Mouse (Mus musculus): ENCODE measurements at regions not wholly inside any gene's neighbourhood (a gene's known extent, or its start where the extent isn't known, plus 50 kb on each side); places are given as distances from the start of the nearest gene placed in this dataset.

DNA sequence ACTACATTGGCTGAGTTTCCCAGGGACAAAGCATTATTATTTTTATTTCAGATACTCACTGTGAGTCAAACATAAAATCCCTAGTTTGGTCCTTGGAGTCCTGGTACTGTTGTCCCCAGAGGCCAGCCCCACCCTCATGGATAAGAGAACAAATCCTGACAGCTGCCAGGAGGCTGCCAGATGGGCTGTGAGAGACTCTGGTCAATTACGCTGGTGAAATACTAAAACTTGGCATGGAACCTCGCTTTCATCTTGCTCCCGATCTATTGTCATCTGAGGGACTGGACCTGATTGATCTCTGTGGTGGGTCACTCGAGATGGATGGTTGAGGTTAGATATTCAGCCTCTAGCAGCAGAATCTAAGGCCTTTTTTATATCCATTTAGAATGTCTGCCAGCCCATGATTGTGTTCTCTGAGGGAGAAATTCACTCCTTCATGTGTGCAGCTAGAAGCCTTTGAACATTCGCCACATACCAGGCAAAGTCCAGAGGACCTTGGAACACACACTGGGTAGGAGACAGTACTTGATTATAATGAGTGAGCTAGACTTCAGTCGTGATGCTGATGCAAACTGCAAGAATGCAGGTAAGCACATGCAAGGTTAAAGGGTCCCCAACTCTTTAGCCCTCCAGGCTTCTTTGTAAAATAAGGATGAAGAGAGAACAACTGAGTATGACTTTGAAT is 95.4 kb upstream of the Sox11 start:
- no peak for DNase-seq (ENCODE audit: low read depth, low spot score)
- WGBS = 47% methylated on average over 6 of the region's 6 CpGs

DNA sequence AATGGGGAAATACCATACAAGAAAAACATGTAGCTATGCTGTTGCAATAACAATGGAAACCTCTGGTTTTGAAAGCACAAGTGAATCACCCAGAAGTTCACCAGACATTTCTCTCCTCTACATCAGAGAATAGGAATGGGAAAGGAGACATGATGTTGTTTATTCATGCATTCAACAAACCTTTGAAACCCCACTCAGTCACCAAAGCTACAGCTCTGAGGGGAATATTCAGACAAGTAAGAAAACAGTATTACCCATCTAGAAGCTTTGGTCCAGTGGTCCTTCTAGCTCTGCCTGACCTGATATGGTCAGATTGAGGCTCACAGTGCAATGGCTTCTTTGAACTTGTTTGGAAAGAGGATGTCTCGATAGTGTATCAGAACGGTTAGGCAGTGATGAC is 89.0 kb upstream of the Sox11 start:
- WGBS = 64% methylated on average over 2 of the region's 2 CpGs
- no peak for DNase-seq (ENCODE audit: low read depth, low spot score)

DNA sequence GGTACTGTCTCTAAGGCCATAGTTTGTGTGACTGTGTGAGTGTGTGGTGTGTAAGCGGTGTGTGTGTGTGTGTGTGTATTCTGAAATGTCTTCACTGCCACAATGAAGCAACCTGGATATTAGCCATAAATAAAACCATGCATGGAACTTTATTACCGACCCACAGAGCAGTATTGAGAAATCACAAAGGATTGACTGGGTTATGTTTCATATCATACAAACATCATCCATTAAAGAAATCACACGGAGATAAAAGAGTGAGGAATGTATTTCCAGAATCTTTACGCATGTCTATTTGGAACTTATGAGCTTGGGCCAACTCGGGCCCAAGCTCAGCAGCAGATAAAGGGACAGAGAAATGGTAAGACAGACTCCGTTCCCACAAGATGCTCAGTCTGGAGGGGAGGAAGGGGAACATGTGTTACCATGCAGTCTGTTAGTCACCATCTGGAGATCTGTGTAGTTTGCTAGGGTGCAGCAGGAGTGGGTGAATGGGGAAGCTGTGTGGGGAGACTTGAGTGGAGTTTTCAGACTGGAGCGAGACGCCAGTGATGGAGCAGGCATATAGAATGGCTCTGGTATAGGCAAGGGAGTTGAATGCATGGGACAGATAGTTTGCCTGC is 75.1 kb upstream of the Sox11 start:
- DNase-seq (ENCODE audit: low read depth, low spot score) = no peak
- WGBS = 78% methylated on average over 8 of the region's 8 CpGs

DNA sequence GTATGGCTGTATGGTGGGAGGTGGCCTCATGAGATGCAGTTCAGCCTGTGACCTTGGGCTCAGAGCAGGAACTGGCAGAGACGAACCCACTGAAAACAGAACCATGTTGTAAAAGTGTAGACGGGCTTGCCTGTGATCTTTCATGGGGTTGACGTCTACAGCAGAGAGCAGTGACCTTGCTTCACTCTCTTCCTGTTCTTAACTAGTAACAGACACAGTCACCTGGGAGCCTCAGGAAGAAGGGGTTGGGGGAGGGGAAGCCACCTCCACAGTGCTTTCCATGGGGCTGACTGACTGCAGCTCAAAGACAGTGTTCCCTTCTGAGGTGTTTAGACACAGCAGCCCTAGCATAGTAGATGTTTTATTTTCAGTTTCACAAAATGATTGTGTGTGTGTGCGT is 68.2 kb upstream of the Sox11 start:
- 30% methylated on average over 4 of the region's 4 CpGs for WGBS
- DNase-seq (ENCODE audit: low read depth, low spot score) = no peak

DNA sequence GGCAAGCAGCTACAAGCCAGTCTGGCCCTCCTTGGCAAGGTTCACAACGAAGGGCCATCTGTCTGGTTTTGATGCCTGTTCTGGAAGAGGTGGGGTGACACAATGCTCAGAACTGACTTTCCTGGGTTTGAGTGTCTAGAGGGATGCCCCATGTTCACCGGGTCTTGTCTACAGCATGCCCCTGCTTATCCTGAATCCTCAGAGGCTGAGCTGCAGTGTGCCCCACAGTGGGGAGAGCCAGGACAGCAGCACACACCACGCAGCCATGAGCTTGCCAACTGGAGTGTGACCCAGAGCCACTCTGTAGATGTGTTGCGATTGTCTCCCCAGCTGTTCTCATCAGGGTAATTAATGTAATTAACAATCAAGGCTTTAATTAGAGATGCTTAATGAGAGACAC is 66.1 kb upstream of the Sox11 start:
- 67% methylated on average over 4 of the region's 4 CpGs for WGBS
- no peak for DNase-seq (ENCODE audit: low read depth, low spot score)

DNA sequence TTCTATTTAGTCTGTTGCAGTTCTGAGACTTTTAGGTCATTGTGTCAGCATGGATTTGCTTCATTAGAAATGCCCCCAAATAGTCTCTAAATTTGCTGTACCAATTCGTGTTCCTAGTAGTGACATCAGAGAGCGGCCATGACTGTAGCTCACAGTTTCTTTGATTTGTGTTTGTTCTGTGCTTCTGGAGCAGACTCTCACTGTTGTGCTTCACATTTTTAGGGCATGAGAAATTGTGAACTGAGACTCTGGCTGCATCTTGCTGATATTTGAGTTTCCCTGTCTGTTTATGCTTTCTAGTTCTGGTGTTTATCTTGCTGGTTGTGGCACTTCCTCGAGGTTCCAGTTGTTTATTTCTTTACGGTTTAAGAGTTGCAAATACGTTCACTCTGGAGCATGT is 57.0 kb upstream of the Sox11 start:
- DNase-seq (ENCODE audit: low read depth, low spot score) = no peak
- WGBS = 56% methylated on average over 5 of the region's 5 CpGs

Data from large intestine, adult 2 months (tissue).